ENCODE assay signal across 9 mouse cellular contexts in genomic region chr9:44537625-44538301, GRCm38 (mm10). TPM values are rescaled to one million over a fixed set of nuclear protein-coding genes. Genes with fewer than 3 reads are reported as not detected.
DNase-seq lines count a peak whose midpoint lies in the region; ATAC-seq and TF ChIP-seq lines count a peak whose summit lies in the region.
"Had no signal": no experiment of that assay in that cellular context is flagged by ENCODE, and none has a peak within 500 bp of the region (broad histone marks: within the 10 kb centered on the region; RNA-seq: fewer than 3 reads in every experiment).

No protein-coding gene starts in this region.

- TF ChIP-seq EP300 in heart, postnatal 0 days (IDR thresholded peaks at IDR 0.05; ENCODE audit: low read depth) = no peak

- no peaks in the 10 kb centered on the region for H3K36me3 ChIP-seq in heart, embryonic 11.5 days (ENCODE audit: control insufficient read depth, insufficient read depth, low read length)
- H3K36me3 ChIP-seq in heart, postnatal 0 days (replicated peaks; ENCODE audit: control insufficient read depth, insufficient read depth, low read length) = no peaks in the 10 kb centered on the region
- H3K36me3 ChIP-seq: limb, embryonic 15.5 days had no signal

- no peaks in the 10 kb centered on the region for H3K27me3 ChIP-seq in heart, embryonic 11.5 days (ENCODE audit: control insufficient read depth, insufficient read depth, low read length)
- no peaks in the 10 kb centered on the region for H3K27me3 ChIP-seq in heart, postnatal 0 days (ENCODE audit: control insufficient read depth, insufficient read depth, low read length)
- H3K27me3 ChIP-seq: limb, embryonic 15.5 days had no signal

- no peak overlapping the region for H3K9ac ChIP-seq in heart, embryonic 11.5 days (ENCODE audit: low read depth, low read length)
- no peak overlapping the region for H3K9ac ChIP-seq in heart, postnatal 0 days (replicated peaks; ENCODE audit: low read depth, low read length)
- H3K9ac ChIP-seq: limb, embryonic 15.5 days had no signal

- peaks cover 8% of the 10 kb centered on the region for H3K4me1 ChIP-seq in heart, embryonic 11.5 days (ENCODE audit: control insufficient read depth, insufficient read depth, low read length)
- peaks cover 7% of the 10 kb centered on the region; the same call in 1 of the 2 replicates for H3K4me1 ChIP-seq in heart, postnatal 0 days (ENCODE audit: control insufficient read depth, insufficient read depth)
- H3K4me1 ChIP-seq: limb, embryonic 15.5 days had no signal

- 38% methylated on average over 19 of the region's 19 CpGs for WGBS in heart, embryonic 11.5 days (ENCODE audit: insufficient replicate concordance)
- WGBS in heart, postnatal 0 days = 51% methylated on average over 19 of the region's 19 CpGs

- H3K4me2 ChIP-seq in heart, embryonic 11.5 days = peak overlapping the region; percentile 35
- H3K4me2 ChIP-seq in heart, postnatal 0 days (ENCODE audit: low read depth, low read length) = peak overlapping the region; percentile 34
- H3K4me2 ChIP-seq: limb, embryonic 15.5 days had no signal

- no peak for TF ChIP-seq CTCF in heart, postnatal 0 days (IDR thresholded peaks at IDR 0.05; ENCODE audit: low read depth)

- no peak overlapping the region for H3K27ac ChIP-seq in heart, embryonic 11.5 days (ENCODE audit: low read depth, low read length)
- H3K27ac ChIP-seq in heart, postnatal 0 days (ENCODE audit: low read depth) = no peak overlapping the region; the same call in 1 of the 2 replicates
- H3K27ac ChIP-seq: limb, embryonic 15.5 days had no signal

- DNase-seq in heart, adult 8-10 months (ENCODE audit: low spot score) = no peak
- DNase-seq in CD4-positive helper T cell, adult 2 months (ENCODE audit: low read depth, low spot score) = peak; percentile 79
- DNase-seq in heart, postnatal 0 days (ENCODE audit: low spot score) = no peak
- DNase-seq in naive thymus-derived CD4-positive, alpha-beta T cell, adult 2 months (ENCODE audit: low read depth) = peak; percentile 61
- no peak for DNase-seq in c-Kit-positive CD71-positive TER-119-positive erythroid progenitor cells, embryonic 14.5 days (ENCODE audit: low spot score)
- DNase-seq in cerebellum, postnatal 4 days (ENCODE audit: low spot score in 2 of 2) = no peak

- H3K9me3 ChIP-seq in heart, embryonic 11.5 days (replicated peaks; ENCODE audit: control insufficient read depth, low read length) = no peaks in the 10 kb centered on the region
- H3K9me3 ChIP-seq in heart, postnatal 0 days (replicated peaks; ENCODE audit: control insufficient read depth, low read length) = no peaks in the 10 kb centered on the region
- H3K9me3 ChIP-seq: limb, embryonic 15.5 days had no signal

- ATAC-seq in heart, embryonic 11.5 days (replicated peaks; ENCODE audit: insufficient number of reproducible peaks, low FRiP score, low TSS enrichment) = no peak
- ATAC-seq in heart, postnatal 0 days (ENCODE audit: insufficient read depth, low read depth) = no peak
- ATAC-seq in erythroid progenitor cell, adult 5-6 weeks (replicated peaks; ENCODE audit: low FRiP score, poor library complexity, severe bottlenecking) = no peak

- no peak overlapping the region for H3K4me3 ChIP-seq in heart, embryonic 11.5 days (ENCODE audit: low read depth, low read length)
- no peak overlapping the region for H3K4me3 ChIP-seq in heart, postnatal 0 days (ENCODE audit: low read depth, low read length)
- H3K4me3 ChIP-seq: limb, embryonic 15.5 days had no signal

RNA-seq across cellular contexts. Expression of gene Cxcr5, which starts 23.9 kb away (rescaled TPM):
- polyA plus RNA-seq in heart, embryonic 11.5 days (2014; fragmentation: Nextera tagmentation; extraction: Ambion mirVana) = 0.06 TPM in 1 of 2 replicates, not detected in the other
- under 1 TPM in 3 of 4 experiments, not detected in 1; 0.11 to 0.72 (median 0.14) TPM for total RNA-seq in heart, adult 8-10 months (2022)
- total RNA-seq in heart, postnatal 0 days (2014; rRNA removed; ENCODE audit: low replicate concordance) = not detected in 2 replicates
- not detected in 2 replicates for polyA plus RNA-seq in heart, postnatal 0 days (2015; fragmentation: Nextera tagmentation; extraction: Ambion mirVana)
- 0.42 and 1.4 TPM in 2 replicates for total RNA-seq in erythroid progenitor cell, adult 5-6 weeks (2015; ENCODE audit: low replicate concordance)
- total RNA-seq in erythroid progenitor cell, adult 5-6 weeks (2017; ENCODE audit: low replicate concordance) = 1.8 TPM in 1 of 2 replicates, not detected in the other

RNA-seq across cellular contexts. Expression of gene Bcl9l, which starts 55.1 kb away (rescaled TPM):
- polyA plus RNA-seq in heart, embryonic 11.5 days (2014; fragmentation: Nextera tagmentation; extraction: Ambion mirVana) = 8.7 and 9.3 TPM in 2 replicates
- 10 to 100 TPM; 51.6 to 56.9 (median 53.9) TPM for total RNA-seq in heart, adult 8-10 months (2022)
- 12.4 and 33.9 TPM in 2 replicates for total RNA-seq in heart, postnatal 0 days (2014; rRNA removed; ENCODE audit: low replicate concordance)
- 4.4 and 5.2 TPM in 2 replicates for polyA plus RNA-seq in heart, postnatal 0 days (2015; fragmentation: Nextera tagmentation; extraction: Ambion mirVana)
- total RNA-seq in erythroid progenitor cell, adult 5-6 weeks (2015; ENCODE audit: low replicate concordance) = 0.36 and 2.5 TPM in 2 replicates
- 1.2 and 1.7 TPM in 2 replicates for total RNA-seq in erythroid progenitor cell, adult 5-6 weeks (2017; ENCODE audit: low replicate concordance)

Comparison
In these comparisons a context has a peak if more than half of its experiments do, and no peak if none do; other contexts are left out.
1. DNase-seq: peak in CD4-positive helper T cell, adult 2 months (single experiment) and naive thymus-derived CD4-positive, alpha-beta T cell, adult 2 months (single experiment); none in heart, adult 8-10 months (single experiment), heart, postnatal 0 days (single experiment), c-Kit-positive CD71-positive TER-119-positive erythroid progenitor cells, embryonic 14.5 days (single experiment) and cerebellum, postnatal 4 days (0 of 2).